Mouse (Mus musculus): ENCODE measurements around the gene Gm7534. TPM values are rescaled to one million over a fixed set of nuclear protein-coding genes. Genes with fewer than 3 reads are reported as not detected.
"Not testable (repeated sequence)": the region's sequence is repeated elsewhere in the genome, so short reads cannot be mapped to it uniquely, and the experiment has no call there.

Gm7534 gene
- polyA plus RNA-seq, 1 experiment from 2014 or later, result not detected

- Histone ChIP-seq H3K27me3 (replicated peaks) (no peaks in the 10 kb centered on the region), H3K27ac (no peak overlapping the region), H3K4me2 (replicated peaks) (no peak overlapping the region), H3K9me3 (no peaks in the 10 kb centered on the region), H3K36me3 (no peaks in the 10 kb centered on the region), H3K9ac (no peak overlapping the region), H3K4me3 (replicated peaks) (no peak overlapping the region), H3K4me1 (replicated peaks) (peaks cover 10% of the 10 kb centered on the region)
- WGBS, result 78% methylated on average over 3 of the region's 3 CpGs
- no peak for ATAC-seq
Measured at GRCm38 (mm10) chr4:134183711-134184110, 19.1 kb downstream of the Gm7534 start.

- ATAC-seq, result no peak
- no peaks in the 10 kb centered on the region for H3K9me3 ChIP-seq
- no peak overlapping the region for H3K4me3 ChIP-seq (replicated peaks)
- H3K4me1 ChIP-seq (replicated peaks), result peaks cover 10% of the 10 kb centered on the region
- no peaks in the 10 kb centered on the region for H3K27me3 ChIP-seq (replicated peaks)
- H3K36me3 ChIP-seq, result no peaks in the 10 kb centered on the region
- H3K27ac ChIP-seq, result no peak overlapping the region
- H3K9ac ChIP-seq, result no peak overlapping the region
- H3K4me2 ChIP-seq (replicated peaks), result no peak overlapping the region
Measured at GRCm38 (mm10) chr4:134181825-134182224, 21.0 kb downstream of the Gm7534 start.

GRCm38 (mm10) chr4:134181112-134181511 is 21.7 kb downstream of the Gm7534 start:
- Histone ChIP-seq H3K36me3 (no peaks in the 10 kb centered on the region), H3K4me3 (replicated peaks) (no peak overlapping the region), H3K9ac (no peak overlapping the region), H3K4me1 (replicated peaks) (peaks cover 8% of the 10 kb centered on the region), H3K9me3 (no peaks in the 10 kb centered on the region), H3K4me2 (replicated peaks) (no peak overlapping the region), H3K27me3 (replicated peaks) (no peaks in the 10 kb centered on the region), H3K27ac (no peak overlapping the region)
- ATAC-seq, result peak; percentile 31; the same call in 1 of the 2 replicates
- WGBS, result 95% methylated on average over 1 of the region's 1 CpGs

- Histone ChIP-seq H3K27me3 (replicated peaks) (no peaks in the 10 kb centered on the region), H3K36me3 (no peaks in the 10 kb centered on the region), H3K9me3 (no peaks in the 10 kb centered on the region), H3K4me3 (replicated peaks) (no peak overlapping the region), H3K4me1 (replicated peaks) (no peaks in the 10 kb centered on the region), H3K27ac (no peak overlapping the region), H3K4me2 (replicated peaks) (no peak overlapping the region), H3K9ac (no peak overlapping the region)
- 74% methylated on average over 3 of the region's 3 CpGs for WGBS
- ATAC-seq, result no peak
Measured at GRCm38 (mm10) chr4:134172391-134172790, 30.4 kb downstream of the Gm7534 start.

GRCm38 (mm10) chr4:134166906-134167305 is 35.9 kb downstream of the Gm7534 start:
- Histone ChIP-seq H3K27me3 (replicated peaks) (no peaks in the 10 kb centered on the region), H3K9ac (no peak overlapping the region), H3K4me2 (replicated peaks) (no peak overlapping the region), H3K4me1 (replicated peaks) (no peaks in the 10 kb centered on the region), H3K9me3 (no peaks in the 10 kb centered on the region), H3K36me3 (no peaks in the 10 kb centered on the region), H3K4me3 (replicated peaks) (no peak overlapping the region), H3K27ac (no peak overlapping the region)
- 90% methylated on average over 3 of the region's 3 CpGs for WGBS
- ATAC-seq, result no peak

- H3K4me1 ChIP-seq (replicated peaks), result no peaks in the 10 kb centered on the region
- H3K4me2 ChIP-seq (replicated peaks), result no peak overlapping the region
- H3K4me3 ChIP-seq (replicated peaks), result no peak overlapping the region
- H3K36me3 ChIP-seq, result no peaks in the 10 kb centered on the region
- no peaks in the 10 kb centered on the region for H3K9me3 ChIP-seq
- WGBS, result 89% methylated on average over 3 of the region's 3 CpGs
- no peak overlapping the region for H3K27ac ChIP-seq
- peak; percentile 72 for ATAC-seq
- H3K9ac ChIP-seq, result no peak overlapping the region
- no peaks in the 10 kb centered on the region for H3K27me3 ChIP-seq (replicated peaks)
Measured at GRCm38 (mm10) chr4:134165548-134166465, 37.0 kb downstream of the Gm7534 start.

- peak; percentile 77 for ATAC-seq
- Histone ChIP-seq H3K4me1 (replicated peaks) (no peaks in the 10 kb centered on the region), H3K4me2 (replicated peaks) (no peak overlapping the region), H3K9ac (no peak overlapping the region), H3K9me3 (no peaks in the 10 kb centered on the region), H3K27ac (peak overlapping the region; percentile 29; the same call in 1 of the 2 replicates), H3K4me3 (replicated peaks) (no peak overlapping the region), H3K27me3 (replicated peaks) (no peaks in the 10 kb centered on the region), H3K36me3 (no peaks in the 10 kb centered on the region)
- WGBS, result 68% methylated on average over 6 of the region's 6 CpGs
Measured at GRCm38 (mm10) chr4:134165024-134165423, 37.8 kb downstream of the Gm7534 start.

- no peak overlapping the region for H3K4me2 ChIP-seq (replicated peaks)
- no peak overlapping the region for H3K4me3 ChIP-seq (replicated peaks)
- peak overlapping the region; percentile 29; the same call in 1 of the 2 replicates for H3K27ac ChIP-seq
Measured at GRCm38 (mm10) chr4:134164591-134164990, 38.2 kb downstream of the Gm7534 start.

GRCm38 (mm10) chr4:134160071-134160470 is 42.7 kb downstream of the Gm7534 start:
- Histone ChIP-seq H3K4me3 (replicated peaks) (peak overlapping the region; percentile 50), H3K4me2 (replicated peaks) (peak overlapping the region; percentile 50), H3K27ac (peak overlapping the region; percentile 40; the same call in 1 of the 2 replicates)
- H3K4me1 ChIP-seq (replicated peaks); H3K36me3 ChIP-seq; H3K9me3 ChIP-seq; H3K27me3 ChIP-seq (replicated peaks); H3K9ac ChIP-seq; ATAC-seq: not testable (repeated sequence)
- WGBS, result 10% methylated on average over 30 of the region's 30 CpGs

More at GRCm38 (mm10) chr4:134164591-134164990, 38.2 kb downstream of the Gm7534 start:
- H3K9ac ChIP-seq, result no peak overlapping the region
- H3K4me1 ChIP-seq (replicated peaks), result no peaks in the 10 kb centered on the region
- 89% methylated on average over 6 of the region's 6 CpGs for WGBS
- peak; percentile 58; the same call in 1 of the 2 replicates for ATAC-seq
- H3K27me3 ChIP-seq (replicated peaks), result no peaks in the 10 kb centered on the region
- H3K9me3 ChIP-seq, result no peaks in the 10 kb centered on the region
- H3K36me3 ChIP-seq, result no peaks in the 10 kb centered on the region

GRCm38 (mm10) chr4:134158774-134159173 is 44.0 kb downstream of the Gm7534 start:
- 83% methylated on average over 6 of the region's 6 CpGs for WGBS

GRCm38 (mm10) chr4:134157558-134157957 is 45.2 kb downstream of the Gm7534 start:
- no peak overlapping the region for H3K9ac ChIP-seq
- H3K36me3 ChIP-seq, result no peaks in the 10 kb centered on the region
- WGBS, result 83% methylated on average over 2 of the region's 2 CpGs
- ATAC-seq, result no peak
- no peaks in the 10 kb centered on the region for H3K9me3 ChIP-seq
- no peaks in the 10 kb centered on the region for H3K27me3 ChIP-seq (replicated peaks)
- no peak overlapping the region for H3K27ac ChIP-seq
- H3K4me3 ChIP-seq (replicated peaks), result no peak overlapping the region
- H3K4me1 ChIP-seq (replicated peaks), result 0 out of 2 replicates have a peak, but pooled peaks cover 5% of the 10 kb centered on the region
- no peak overlapping the region for H3K4me2 ChIP-seq (replicated peaks)

More at GRCm38 (mm10) chr4:134158774-134159173, 44.0 kb downstream of the Gm7534 start:
- Histone ChIP-seq H3K27me3 (replicated peaks) (no peaks in the 10 kb centered on the region), H3K4me2 (replicated peaks) (no peak overlapping the region), H3K4me1 (replicated peaks) (0 out of 2 replicates have a peak, but pooled peaks cover 5% of the 10 kb centered on the region), H3K4me3 (replicated peaks) (no peak overlapping the region), H3K9me3 (no peaks in the 10 kb centered on the region), H3K9ac (no peak overlapping the region), H3K36me3 (no peaks in the 10 kb centered on the region), H3K27ac (no peak overlapping the region)
- peak; percentile 43; the same call in 1 of the 2 replicates for ATAC-seq

- Histone ChIP-seq H3K9me3 (no peaks in the 10 kb centered on the region), H3K4me1 (replicated peaks) (0 out of 2 replicates have a peak, but pooled peaks cover 5% of the 10 kb centered on the region), H3K36me3 (0 out of 2 replicates have a peak, but pooled peaks cover 2% of the 10 kb centered on the region), H3K4me2 (replicated peaks) (no peak overlapping the region), H3K27ac (no peak overlapping the region), H3K4me3 (replicated peaks) (no peak overlapping the region), H3K27me3 (replicated peaks) (no peaks in the 10 kb centered on the region), H3K9ac (no peak overlapping the region)
- 71% methylated on average over 8 of the region's 8 CpGs for whole genome bisulfite sequencing
- ATAC-seq, result 0 out of 2 replicates have a peak, but pooled peaks have one; percentile 51
Measured at GRCm38 (mm10) chr4:134156744-134157143, 46.1 kb downstream of the Gm7534 start.

Measured in intestine, embryonic 15.5 days (tissue).